Mouse (Mus musculus) midbrain, embryonic 15.5 days (tissue): ENCODE data around the gene Ndufc1. TPM values are rescaled to one million over a fixed set of nuclear protein-coding genes. Genes with fewer than 3 reads are reported as not detected.
"Not testable (repeated sequence)": the region's sequence is repeated elsewhere in the genome, so short reads cannot be mapped to it uniquely, and the experiment has no call there.

ENCODE experiments used
- ATAC-seq: fragments of 200-750 bp; cut with Nextera tagmentation; replicated peaks from 2 replicates; pipeline ENCODE4 v1.8.0; 2017; ENCODE audit warnings: moderate TSS enrichment
- H3K27ac ChIP-seq: fragments of 300-500 bp; sonication (generic); 2 replicates; pipeline ENCODE4 v1.5.1; 2015; ENCODE audit warnings: mild to moderate bottlenecking, inconsistent platforms
- H3K27me3 ChIP-seq: fragments of 300-500 bp; sonication (generic); replicated peaks from 2 replicates; pipeline ENCODE4 v1.6.1; 2015; ENCODE audit warnings: inconsistent platforms
- H3K36me3 ChIP-seq: fragments of 300-500 bp; sonication (generic); replicated peaks from 2 replicates; pipeline ENCODE4 v1.6.1; 2015; ENCODE audit warnings: inconsistent platforms
- H3K4me1 ChIP-seq: fragments of 300-500 bp; sonication (generic); 2 replicates; pipeline ENCODE4 v1.6.1; 2015; ENCODE audit warnings: inconsistent platforms
- H3K4me2 ChIP-seq: fragments of 300-500 bp; sonication (generic); 2 replicates; pipeline ENCODE4 v1.6.1; 2015; ENCODE audit warnings: inconsistent platforms, mild to moderate bottlenecking, moderate library complexity
- H3K4me3 ChIP-seq: fragments of 300-500 bp; sonication (generic); 2 replicates; pipeline ENCODE4 v1.5.1; 2015; ENCODE audit warnings: mild to moderate bottlenecking, inconsistent platforms
- H3K9ac ChIP-seq: fragments of 300-500 bp; sonication (generic); 2 replicates; pipeline ENCODE4 v1.6.1; 2015; ENCODE audit warnings: mild to moderate bottlenecking, inconsistent platforms
- H3K9me3 ChIP-seq: fragments of 300-500 bp; sonication (generic); 2 replicates; pipeline ENCODE4 v1.6.1; 2016; ENCODE audit warnings: inconsistent platforms
- WGBS: fragments of 180-500 bp; shearing (Covaris S2); methylation state at CpG from one replicate; pipeline ENCODE4 v1.1.7; 2015; ENCODE audit warnings: mixed read lengths; 5-methylcytosine and 5-hydroxymethylcytosine counted together
- polyA plus RNA-seq: library from polyadenylated mRNA; unstranded; fragments of >200 nt; fragmentation: Nextera tagmentation; extraction: Ambion mirVana; gene quantifications from 2 replicates; pipeline ENCODE4 v1.2.1, GENCODE M21; 2015

Ndufc1 gene
- polyA plus RNA-seq, 1 experiment from 2014 or later = 679 TPM

DNA sequence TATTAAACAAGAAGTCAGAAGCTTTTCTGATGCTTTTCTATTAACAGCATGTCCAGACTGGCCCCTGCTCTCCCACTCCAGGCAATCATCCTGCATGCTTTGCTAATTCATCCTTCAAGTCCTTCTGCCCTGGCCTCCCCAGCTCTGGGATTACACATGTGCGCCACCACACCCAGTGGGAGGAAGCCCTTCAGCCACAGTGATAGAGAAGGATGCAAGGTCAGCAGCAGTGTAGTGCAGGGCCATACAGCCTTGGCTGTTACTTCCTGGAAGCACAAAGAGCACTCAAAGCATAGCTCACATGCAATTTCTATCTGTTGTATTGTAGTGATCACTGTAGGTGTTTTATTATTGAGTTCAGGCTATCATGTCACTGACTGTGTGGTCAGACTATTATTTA is 4.5 kb upstream of the Ndufc1 start:
- no peak overlapping the region for H3K27ac ChIP-seq
- no peaks in the 10 kb centered on the region for H3K27me3 ChIP-seq
- H3K9ac ChIP-seq = no peak overlapping the region
- no peaks in the 10 kb centered on the region for H3K36me3 ChIP-seq
- no peak for ATAC-seq
- H3K9me3 ChIP-seq = no peaks in the 10 kb centered on the region
- peaks cover 24% of the 10 kb centered on the region for H3K4me1 ChIP-seq
- no peak overlapping the region for H3K4me2 ChIP-seq
- WGBS = 100% methylated on average over 1 of the region's 1 CpGs
- no peak overlapping the region for H3K4me3 ChIP-seq

DNA sequence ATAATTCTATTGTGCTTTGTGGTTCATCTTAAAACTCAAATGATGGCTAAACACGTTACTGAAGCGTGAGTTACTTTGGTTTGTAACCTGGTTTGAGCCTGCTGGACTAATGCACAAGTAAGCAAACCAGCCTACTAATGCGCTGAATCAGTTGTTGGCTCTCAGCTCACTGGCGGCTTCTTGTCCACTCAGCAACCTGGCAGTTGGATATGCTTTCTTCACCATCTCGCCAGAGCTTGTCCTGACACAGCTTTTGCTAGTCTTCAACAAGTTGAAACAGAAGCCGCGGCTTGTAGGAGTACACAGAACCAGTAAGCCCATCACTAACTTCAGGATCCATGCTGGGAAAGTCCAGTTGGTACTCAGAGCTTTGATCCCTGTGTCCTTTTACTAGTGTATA is 3.7 kb upstream of the Ndufc1 start:
- H3K9ac ChIP-seq = no peak overlapping the region
- no peaks in the 10 kb centered on the region for H3K27me3 ChIP-seq
- H3K36me3 ChIP-seq = no peaks in the 10 kb centered on the region
- H3K4me3 ChIP-seq = no peak overlapping the region
- H3K4me2 ChIP-seq = no peak overlapping the region
- H3K4me1 ChIP-seq = peaks cover 24% of the 10 kb centered on the region
- H3K9me3 ChIP-seq = no peaks in the 10 kb centered on the region
- WGBS = 94% methylated on average over 7 of the region's 7 CpGs
- no peak overlapping the region for H3K27ac ChIP-seq
- ATAC-seq = no peak

- Histone ChIP-seq H3K27me3 (no peaks in the 10 kb centered on the region), H3K4me1 (peaks cover 15% of the 10 kb centered on the region), H3K9ac (peak overlapping the region; percentile 93), H3K4me3 (peak overlapping the region; percentile 94), H3K27ac (peak overlapping the region; percentile 94), H3K36me3 (peaks cover 4% of the 10 kb centered on the region; the same call in 1 of the 2 replicates), H3K4me2 (peak overlapping the region; percentile 68), H3K9me3 (no peaks in the 10 kb centered on the region)
- 0 out of 2 replicates have a peak, but pooled peaks have one; percentile 4 for ATAC-seq
- 18% methylated on average over 20 of the region's 20 CpGs for WGBS
These were observed 773 bp downstream of the Ndufc1 start for GRCm38 (mm10) chr3:51407870-51408560.

GRCm38 (mm10) chr3:51402628-51403027 is 6.2 kb downstream of the Ndufc1 start:
- Histone ChIP-seq H3K4me2 (no peak overlapping the region), H3K4me3 (no peak overlapping the region), H3K27me3 (peaks cover 6% of the 10 kb centered on the region), H3K36me3 (peaks cover 4% of the 10 kb centered on the region; the same call in 1 of the 2 replicates), H3K9ac (no peak overlapping the region), H3K9me3 (no peaks in the 10 kb centered on the region), H3K4me1 (peaks cover 11% of the 10 kb centered on the region), H3K27ac (no peak overlapping the region)
- WGBS = 94% methylated on average over 12 of the region's 12 CpGs
- ATAC-seq = no peak

DNA sequence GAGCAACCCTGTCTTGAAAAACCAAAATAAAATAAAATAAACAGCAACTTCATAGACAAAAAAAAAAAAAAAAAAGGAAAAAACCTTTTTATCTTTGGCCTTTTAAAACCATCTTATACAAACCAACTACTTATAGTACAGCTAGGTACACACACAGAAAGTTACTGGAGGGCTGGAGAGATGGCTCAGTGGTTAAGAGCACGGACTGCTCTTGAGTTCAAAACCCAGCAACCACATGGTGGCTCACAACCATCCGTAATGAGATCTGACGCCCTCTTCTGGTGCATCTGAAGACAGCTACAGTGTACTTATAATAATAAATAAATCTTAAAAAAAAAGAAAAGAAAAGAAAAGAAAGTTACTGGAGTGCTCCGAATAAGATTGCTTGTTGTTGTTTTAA is 6.7 kb downstream of the Ndufc1 start:
- H3K27ac ChIP-seq, H3K36me3 ChIP-seq, H3K4me2 ChIP-seq, H3K4me1 ChIP-seq, H3K27me3 ChIP-seq, ATAC-seq, H3K9me3 ChIP-seq, H3K4me3 ChIP-seq, H3K9ac ChIP-seq: not testable (repeated sequence)
- 72% methylated on average over 4 of the region's 4 CpGs for WGBS

GRCm38 (mm10) chr3:51400682-51401081 is 8.1 kb downstream of the Ndufc1 start:
- H3K9ac ChIP-seq = no peak overlapping the region
- no peak overlapping the region for H3K27ac ChIP-seq
- no peaks in the 10 kb centered on the region for H3K36me3 ChIP-seq
- ATAC-seq = no peak
- peaks cover 11% of the 10 kb centered on the region for H3K4me1 ChIP-seq
- peaks cover 22% of the 10 kb centered on the region for H3K27me3 ChIP-seq
- H3K4me2 ChIP-seq = no peak overlapping the region
- WGBS = 67% methylated on average over 10 of the region's 10 CpGs
- no peak overlapping the region for H3K4me3 ChIP-seq
- no peaks in the 10 kb centered on the region for H3K9me3 ChIP-seq

DNA sequence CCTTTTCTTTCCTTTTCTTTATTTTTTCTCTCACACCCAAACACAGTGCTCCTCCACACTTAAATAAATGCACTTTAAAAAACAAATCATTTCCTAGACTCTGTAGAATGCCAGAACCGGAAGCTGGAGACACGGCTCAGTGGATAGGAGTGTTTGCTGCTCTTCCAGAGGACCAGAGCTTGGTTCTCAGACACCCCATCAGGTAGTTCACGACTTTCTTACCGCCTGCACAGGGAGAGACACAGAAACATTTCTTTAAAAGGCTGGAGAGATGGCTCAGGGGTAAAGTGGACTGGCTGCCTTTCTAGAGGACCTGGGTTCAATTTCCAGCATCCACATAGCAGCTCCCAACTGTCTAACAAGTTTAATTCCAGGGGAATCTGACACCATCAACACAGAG is 9.3 kb downstream of the Ndufc1 start:
- peaks cover 11% of the 10 kb centered on the region for H3K4me1 ChIP-seq
- H3K9me3 ChIP-seq = no peaks in the 10 kb centered on the region
- no peak overlapping the region for H3K27ac ChIP-seq
- no peak overlapping the region for H3K9ac ChIP-seq
- H3K36me3 ChIP-seq = no peaks in the 10 kb centered on the region
- H3K4me2 ChIP-seq = no peak overlapping the region
- peaks cover 27% of the 10 kb centered on the region for H3K27me3 ChIP-seq
- H3K4me3 ChIP-seq = no peak overlapping the region
- no peak for ATAC-seq
- 58% methylated on average over 4 of the region's 4 CpGs for WGBS

GRCm38 (mm10) chr3:51398667-51399066 is 10.1 kb downstream of the Ndufc1 start:
- ATAC-seq = no peak
- Histone ChIP-seq H3K27ac (no peak overlapping the region), H3K36me3 (no peaks in the 10 kb centered on the region), H3K4me2 (no peak overlapping the region), H3K9me3 (no peaks in the 10 kb centered on the region), H3K4me3 (no peak overlapping the region), H3K4me1 (peaks cover 11% of the 10 kb centered on the region), H3K9ac (no peak overlapping the region), H3K27me3 (peaks cover 27% of the 10 kb centered on the region)
- 11% methylated on average over 3 of the region's 3 CpGs for WGBS

- Histone ChIP-seq H3K36me3 (no peaks in the 10 kb centered on the region), H3K4me2 (no peak overlapping the region), H3K4me3 (no peak overlapping the region), H3K27ac (no peak overlapping the region), H3K4me1 (peaks cover 11% of the 10 kb centered on the region), H3K27me3 (peaks cover 27% of the 10 kb centered on the region), H3K9ac (no peak overlapping the region), H3K9me3 (no peaks in the 10 kb centered on the region)
- WGBS = 53% methylated on average over 15 of the region's 15 CpGs
- ATAC-seq = no peak
These were observed 11.0 kb downstream of the Ndufc1 start for GRCm38 (mm10) chr3:51397700-51398299.

- Histone ChIP-seq H3K27me3 (peaks cover 27% of the 10 kb centered on the region), H3K4me3 (peak within 1 kb of the TSS; percentile 40), H3K4me2 (peak within 1 kb of the TSS; percentile 78), H3K9me3 (no peaks in the 10 kb centered on the region), H3K9ac (0 out of 2 replicates have a peak within 1 kb of the TSS, but pooled peaks have one; percentile 23), H3K4me1 (peaks cover 11% of the 10 kb centered on the region), H3K27ac (no peak within 1 kb of the TSS), H3K36me3 (no peaks in the 10 kb centered on the region)
- 2% methylated on average over 41 of the region's 41 CpGs for WGBS
- ATAC-seq = peak; percentile 73
These were observed 12.3 kb downstream of the Ndufc1 start, which contains the start of gene Mgarp for GRCm38 (mm10) chr3:51396219-51397068. TSS of gene Mgarp (minus strand) at chr3:51396738.

- Histone ChIP-seq H3K4me2 (no peak overlapping the region), H3K4me1 (peaks cover 11% of the 10 kb centered on the region), H3K9ac (no peak overlapping the region), H3K36me3 (no peaks in the 10 kb centered on the region), H3K27ac (no peak overlapping the region), H3K4me3 (no peak overlapping the region), H3K27me3 (peaks cover 27% of the 10 kb centered on the region), H3K9me3 (no peaks in the 10 kb centered on the region)
- 18% methylated on average over 19 of the region's 19 CpGs for WGBS
- ATAC-seq = no peak
These were observed 13.2 kb downstream of the Ndufc1 start for GRCm38 (mm10) chr3:51395461-51396145.

DNA sequence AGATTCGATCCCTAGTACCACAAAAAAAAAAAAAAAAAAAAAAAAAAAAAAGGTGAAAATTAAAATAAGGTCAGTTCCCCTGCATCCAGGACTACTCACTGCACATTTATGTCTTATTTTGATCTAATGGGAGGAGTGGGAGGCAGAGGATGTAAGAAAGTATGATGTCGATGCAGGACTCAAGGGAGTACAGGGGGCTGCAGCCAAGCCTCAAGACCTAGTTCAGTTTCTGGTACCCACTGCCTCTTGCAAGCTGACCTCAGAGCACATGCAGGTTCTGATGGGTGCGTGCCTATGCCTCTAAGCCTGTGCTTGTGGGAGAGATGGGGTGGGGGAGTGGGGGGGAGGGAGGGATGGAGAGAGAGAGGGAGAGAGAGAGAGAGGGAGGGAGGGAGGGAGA is 13.9 kb downstream of the Ndufc1 start:
- Histone ChIP-seq H3K4me3 (no peak overlapping the region), H3K27ac (no peak overlapping the region), H3K36me3 (no peaks in the 10 kb centered on the region), H3K9me3 (no peaks in the 10 kb centered on the region), H3K4me1 (peaks cover 11% of the 10 kb centered on the region), H3K9ac (no peak overlapping the region), H3K4me2 (no peak overlapping the region), H3K27me3 (peaks cover 27% of the 10 kb centered on the region)
- no peak for ATAC-seq
- WGBS = 66% methylated on average over 3 of the region's 3 CpGs
